ENCODE assay signal across 8 mouse cellular contexts in the genomic region with DNA sequence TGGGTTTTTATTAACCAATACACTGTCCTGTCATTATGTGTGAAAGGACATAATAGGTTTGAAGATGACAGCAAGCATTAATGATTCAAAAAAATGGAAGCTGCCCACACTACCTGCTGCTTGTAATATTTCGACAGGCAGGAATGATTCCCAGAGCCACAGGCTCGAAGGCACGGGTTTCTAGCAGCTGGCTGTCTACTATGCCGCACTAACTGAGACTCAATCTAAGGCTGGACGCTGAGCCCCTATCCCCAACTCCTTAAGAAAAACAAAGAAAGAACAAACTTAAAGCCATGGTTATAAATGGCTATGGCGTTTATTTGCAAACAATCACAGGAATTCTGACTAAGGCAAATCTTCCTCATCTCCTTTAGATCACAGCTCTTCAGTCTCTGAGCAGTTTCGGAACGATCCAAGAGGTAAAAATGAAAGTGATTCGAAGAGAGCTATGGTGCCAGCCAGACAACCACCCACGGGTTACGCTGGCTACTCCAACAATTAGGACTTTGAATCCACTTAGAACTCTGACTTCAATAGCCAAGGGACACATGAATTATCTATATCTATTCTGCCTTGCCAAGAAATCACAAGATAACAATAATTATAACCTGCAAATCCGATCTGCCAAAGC. TPM values are rescaled to one million over a fixed set of nuclear protein-coding genes. Genes with fewer than 3 reads are reported as not detected.
DNase-seq lines count a peak whose midpoint lies in the region; ATAC-seq and TF ChIP-seq lines count a peak whose summit lies in the region.

No protein-coding gene starts in this region.

- no peak for DNase-seq in heart, adult 2 months
- no peak for DNase-seq in heart, postnatal 25 days (ENCODE audit: low spot score)
- no peak for DNase-seq in Patski (ENCODE audit: low read depth, low spot score)
- DNase-seq in liver, postnatal 0 days, result no peak
- no peak for DNase-seq in spleen, postnatal 36 days (ENCODE audit: low spot score in 2 of 2)
- DNase-seq in thymus, postnatal 25 days, result no peak

- H3K4me2 ChIP-seq in liver, postnatal 0 days (ENCODE audit: low read depth, low read length), result peak overlapping the region; percentile 63
- peak overlapping the region; percentile 44 for H3K4me2 ChIP-seq in stomach, embryonic 14.5 days (replicated peaks; ENCODE audit: low read depth, low read length)

- CTCF ChIA-PET in Patski (lab: Charles Lee), result interaction anchor here (1.0 to 3.2 kb wide), 5 partner anchors 8 to 513 kb away, joined by 3 to 11 read pairs (median 6); no protein-coding TSS in a partner anchor

- POLR2A ChIA-PET in Patski (lab: Charles Lee), result interaction anchor here (0.8 to 3.3 kb wide), 8 partner anchors 18 to 513 kb away, joined by 3 to 16 read pairs (median 5); no protein-coding TSS in a partner anchor

- intact Hi-C loops in heart, adult 2 months (cut with DNase I), result loop anchor here (5.0 kb wide), 1 partner anchor 40 kb away; no protein-coding TSS in a partner anchor
- intact Hi-C loops in heart, postnatal 25 days (cut with DNase I), result loop anchor here (5.0 kb wide), 1 partner anchor 40 kb away; no protein-coding TSS in a partner anchor

- peak overlapping the region; percentile 86 for H3K27ac ChIP-seq in heart, adult 2 months
- peak overlapping the region; percentile 87 for H3K27ac ChIP-seq in liver, postnatal 0 days (ENCODE audit: low read depth)
- H3K27ac ChIP-seq in stomach, embryonic 14.5 days (ENCODE audit: low read length), result no peak overlapping the region; the same call in 1 of the 2 replicates

- in situ Hi-C loops in Patski (cut with MboI; ENCODE audit: low pct_unique_long_range_greater_than_20kb), result loop anchor here (5.0 kb wide), 2 partner anchors 510 to 515 kb away; no protein-coding TSS in a partner anchor

- peak overlapping the region; percentile 79 for H3K4me3 ChIP-seq in heart, adult 2 months
- H3K4me3 ChIP-seq in liver, postnatal 0 days (ENCODE audit: low read depth, low read length), result peak overlapping the region; percentile 64
- peak overlapping the region; percentile 44 for H3K4me3 ChIP-seq in stomach, embryonic 14.5 days (ENCODE audit: low read depth, low read length)

- WGBS in heart, adult 2 months, result 2% methylated on average over 12 of the region's 12 CpGs
- WGBS in liver, postnatal 0 days (ENCODE audit: insufficient replicate concordance), result 9% methylated on average over 12 of the region's 12 CpGs
- 16% methylated on average over 12 of the region's 12 CpGs for WGBS in stomach, embryonic 14.5 days

- no peaks in the 10 kb centered on the region for H3K27me3 ChIP-seq in heart, adult 2 months (ENCODE audit: control insufficient read depth, insufficient read depth, low read length)
- H3K27me3 ChIP-seq in Patski, result no peaks in the 10 kb centered on the region
- no peaks in the 10 kb centered on the region for H3K27me3 ChIP-seq in liver, postnatal 0 days (ENCODE audit: insufficient read depth, low read length)
- no peaks in the 10 kb centered on the region for H3K27me3 ChIP-seq in stomach, embryonic 14.5 days (ENCODE audit: control insufficient read depth, insufficient read depth, low read length)

- TF ChIP-seq EP300 in heart, adult 2 months (IDR thresholded peaks at IDR 0.05; ENCODE audit: insufficient read depth, low read depth, low read length), result no peak
- TF ChIP-seq EP300 in liver, postnatal 0 days (IDR thresholded peaks at IDR 0.05; ENCODE audit: low read depth), result no peak

- no peaks in the 10 kb centered on the region for H3K9me3 ChIP-seq in liver, postnatal 0 days (ENCODE audit: low read length)
- no peaks in the 10 kb centered on the region for H3K9me3 ChIP-seq in stomach, embryonic 14.5 days (ENCODE audit: control insufficient read depth, low read depth, low read length)

- ATAC-seq in Patski, result peak; percentile 24
- 0 out of 2 replicates have a peak, but pooled peaks have one; percentile 34 for ATAC-seq in granulocyte monocyte progenitor cell, adult 5-6 weeks (replicated peaks; ENCODE audit: poor library complexity, severe bottlenecking)
- ATAC-seq in liver, postnatal 0 days, result peak; percentile 33; the same call in 1 of the 2 replicates
- no peak for ATAC-seq in stomach, embryonic 14.5 days (ENCODE audit: insufficient number of reproducible peaks, insufficient read depth, low FRiP score, low read depth)

- no peaks in the 10 kb centered on the region for H3K79me2 ChIP-seq in heart, adult 2 months (replicated peaks; ENCODE audit: control insufficient read depth, insufficient read depth, low read length)

- peaks cover 10% of the 10 kb centered on the region for H3K36me3 ChIP-seq in heart, adult 2 months (ENCODE audit: control insufficient read depth, insufficient read depth, low read length)
- H3K36me3 ChIP-seq in liver, postnatal 0 days (replicated peaks; ENCODE audit: insufficient read depth, low read length), result no peaks in the 10 kb centered on the region
- H3K36me3 ChIP-seq in stomach, embryonic 14.5 days (ENCODE audit: control insufficient read depth, insufficient read depth, low read length), result no peaks in the 10 kb centered on the region

- peaks cover 3% of the 10 kb centered on the region for H3K4me1 ChIP-seq in heart, adult 2 months (ENCODE audit: control insufficient read depth, insufficient read depth, low read length)
- H3K4me1 ChIP-seq in liver, postnatal 0 days (ENCODE audit: insufficient read depth), result no peaks in the 10 kb centered on the region
- H3K4me1 ChIP-seq in stomach, embryonic 14.5 days (ENCODE audit: control insufficient read depth, insufficient read depth, low read length), result peaks cover 5% of the 10 kb centered on the region

- no peak for TF ChIP-seq CTCF in heart, adult 2 months (IDR thresholded peaks at IDR 0.05)
- TF ChIP-seq CTCF in Patski (IDR thresholded peaks at IDR 0.05), result no peak
- no peak for TF ChIP-seq CTCF in liver, postnatal 0 days (IDR thresholded peaks at IDR 0.05; ENCODE audit: low read depth)

- H3K9ac ChIP-seq in heart, adult 2 months (ENCODE audit: low read depth, low read length), result peak overlapping the region; percentile 87
- peak overlapping the region; percentile 66 for H3K9ac ChIP-seq in liver, postnatal 0 days (replicated peaks)
- peak overlapping the region; percentile 19; the same call in 1 of the 2 replicates for H3K9ac ChIP-seq in stomach, embryonic 14.5 days (replicated peaks; ENCODE audit: low read depth, low read length)

- no peak for TF ChIP-seq POLR2A in heart, adult 2 months (IDR thresholded peaks at IDR 0.05; ENCODE audit: insufficient read depth, low read depth, low read length)

RNA-seq across cellular contexts. Expression of gene Ppargc1a, which starts 15.6 kb away (rescaled TPM):
- total RNA-seq in heart, adult 2 months (2021), result 100 to 1,000 TPM; 129 to 146 TPM
- polyA plus RNA-seq in heart, adult 2 months (2012; rRNA removed), result 27.9 and 46.5 TPM in 2 replicates
- 100 to 1,000 TPM; 132 to 133 TPM for total RNA-seq in heart, postnatal 25 days (2021)
- 97.9 TPM for polyA plus RNA-seq in Patski (2021)
- total RNA-seq in granulocyte monocyte progenitor cell, adult 5-6 weeks (2014; fragmentation: Nextera tagmentation), result not detected in 2 replicates
- not detected in 2 replicates for total RNA-seq in granulocyte monocyte progenitor cell, adult 5-6 weeks (2017)
- polyA plus RNA-seq in liver, postnatal 0 days (2015; fragmentation: Nextera tagmentation; extraction: Ambion mirVana), result 4.4 and 7.1 TPM in 2 replicates
- polyA plus RNA-seq in stomach, embryonic 14.5 days (2014; fragmentation: Nextera tagmentation; extraction: Ambion mirVana), result 5.9 and 6.1 TPM in 2 replicates

Comparison
In these comparisons a context has a peak if more than half of its experiments do, and no peak if none do; other contexts are left out.
1. H3K9ac ChIP-seq: peak in every context shown above with its lines; median percentile 87 in heart, adult 2 months; 66 in liver, postnatal 0 days; 19 in stomach, embryonic 14.5 days.